Mouse (Mus musculus) cerebellum, adult 9-10 months (tissue): ENCODE measurements around the gene Gm9495.
"Not testable (repeated sequence)": the region's sequence is repeated elsewhere in the genome, so short reads cannot be mapped to it uniquely, and the experiment has no call there.

Experiments used
- DNase-seq: peaks from one replicate; pipeline ENCODE4 v3.0.0; 2022

The Gm9495 gene

GRCm38 (mm10) chr8:69453465-69453864 lies at the start of gene Gm9495:
Gm9495 (minus strand) TSS chr8:69453565.
- not testable (repeated sequence) for DNase-seq

GRCm38 (mm10) chr8:69474946-69475345 lies 21.6 kb upstream of the Gm9495 start:
- peak; percentile 77 for DNase-seq

DNA sequence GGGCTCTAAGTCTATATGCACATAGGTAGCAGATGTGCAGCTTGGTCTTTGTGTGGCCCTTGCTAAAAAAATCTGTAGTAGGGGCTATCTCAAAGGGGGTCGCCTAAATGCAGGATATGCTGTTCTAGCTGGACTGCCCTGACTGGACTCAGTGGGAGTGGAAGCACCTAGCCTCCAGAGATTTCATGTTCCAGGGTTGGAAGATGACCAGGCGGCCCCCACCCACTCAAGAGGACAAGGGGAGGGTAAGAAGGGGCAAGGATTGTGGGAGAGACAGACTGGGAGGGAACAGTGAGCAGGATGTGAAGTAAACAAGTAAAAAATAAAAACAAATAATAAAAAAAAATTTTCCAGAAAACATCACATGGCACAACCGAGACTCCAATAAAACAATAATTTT lies 33.3 kb downstream of the Gm9495 start:
- peak; percentile 9 for DNase-seq

GRCm38 (mm10) chr8:69414326-69414725 lies 39.0 kb downstream of the Gm9495 start:
- no peak for DNase-seq

- no peak for DNase-seq
Observed at GRCm38 (mm10) chr8:69404768-69405167, 48.6 kb downstream of the Gm9495 start.

GRCm38 (mm10) chr8:69399956-69400443 lies 53.4 kb downstream of the Gm9495 start:
- DNase-seq, result no peak

DNA sequence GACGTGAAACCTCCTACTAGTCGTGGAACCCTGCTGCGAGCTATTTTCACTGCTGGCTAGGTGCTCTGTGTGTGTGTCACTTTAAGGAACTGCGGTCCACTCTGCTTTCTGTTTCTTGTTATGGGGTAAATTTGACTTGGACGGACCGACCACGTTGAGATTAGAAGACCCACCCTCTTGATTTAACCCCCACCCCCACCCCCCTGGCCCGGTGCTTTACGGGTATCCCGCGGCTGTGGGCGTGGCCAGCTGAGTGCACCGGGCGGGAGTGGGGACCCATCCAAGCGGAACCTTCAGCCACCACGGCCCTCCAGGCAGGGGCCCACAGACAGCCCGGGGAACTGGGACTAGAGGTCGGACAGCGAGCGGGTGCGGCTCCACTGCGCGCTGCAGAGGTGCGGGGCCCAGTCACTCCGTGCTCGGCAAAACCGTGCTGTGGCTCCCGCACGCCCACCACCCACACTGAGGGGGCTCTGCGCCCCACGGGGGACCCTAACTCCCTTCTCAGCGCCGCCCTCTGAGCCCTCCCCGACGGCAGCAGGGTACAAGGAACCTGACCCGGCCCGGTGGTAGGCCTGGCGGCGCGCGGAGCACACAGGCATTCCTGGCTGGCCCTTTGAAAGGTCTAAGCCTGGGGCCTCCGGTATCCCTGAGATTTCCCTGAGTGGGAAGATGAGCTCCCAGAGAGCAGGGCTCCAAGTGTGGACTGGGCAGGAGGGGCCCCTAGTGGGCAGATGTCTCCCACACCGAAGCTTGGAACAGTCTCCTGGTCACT lies 54.0 kb downstream of the Gm9495 start:
- DNase-seq, result peak; percentile 39

DNA sequence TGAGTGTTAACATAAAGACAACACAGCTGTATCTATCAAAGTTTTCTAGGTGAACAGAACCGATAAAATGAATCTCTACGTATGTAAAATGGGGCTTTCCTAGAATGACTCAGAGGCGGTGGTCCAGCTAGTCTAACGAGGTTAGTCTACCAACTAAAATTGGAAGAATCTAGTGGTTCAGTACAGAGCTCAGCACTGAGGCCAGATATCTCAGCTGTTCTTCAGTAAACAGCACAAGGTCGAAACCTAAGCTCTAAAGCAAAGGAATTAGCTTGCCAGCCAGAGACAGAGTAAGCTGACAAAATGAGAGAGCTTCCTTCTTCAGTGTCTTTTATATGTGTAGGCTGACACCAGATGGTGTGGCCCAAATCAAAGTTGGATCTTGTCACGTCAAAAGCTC lies 57.2 kb downstream of the Gm9495 start:
- no peak for DNase-seq

- DNase-seq, result peak; percentile 97
Observed at GRCm38 (mm10) chr8:69395050-69395789, 58.1 kb downstream of the Gm9495 start.

- no peak for DNase-seq
Observed at GRCm38 (mm10) chr8:69384361-69384760, 69.0 kb downstream of the Gm9495 start.
